Mouse (Mus musculus): ENCODE data around the gene Nmb. TPM values are rescaled to one million over a fixed set of nuclear protein-coding genes. Genes with fewer than 3 reads are reported as not detected.
A peak's percentile ranks its signal among the peaks of the same experiment; 100 is the strongest.
"Not testable (repeated sequence)": the region's sequence is repeated elsewhere in the genome, so short reads cannot be mapped to it uniquely, and the experiment has no call there.

Nmb gene
- 7.0 and 7.4 TPM in 2 replicates for polyA plus RNA-seq (2016; fragmentation: Nextera tagmentation; extraction: Ambion mirVana)

GRCm38 (mm10) chr7:80904921-80905515, at the start of gene Nmb:
Gene Nmb (minus strand): TSS chr7:80905076.
- H3K36me3 ChIP-seq (replicated peaks): peaks cover 54% of the 10 kb centered on the region
- peak; percentile 73 for DNase-seq (ENCODE audit: low spot score)
- WGBS: 4% methylated on average over 19 of the region's 19 CpGs
- H3K9me3 ChIP-seq: no peaks in the 10 kb centered on the region
- peak within 1 kb of the TSS; percentile 61 for H3K27ac ChIP-seq (replicated peaks)
- H3K4me1 ChIP-seq: peaks cover 29% of the 10 kb centered on the region
- peak within 1 kb of the TSS; percentile 66 for H3K4me3 ChIP-seq
- H3K27me3 ChIP-seq (replicated peaks; ENCODE audit: low read depth, poor library complexity, severe bottlenecking): no peaks in the 10 kb centered on the region

- 86% methylated on average over 2 of the region's 2 CpGs for WGBS
- Histone ChIP-seq H3K9me3 (no peaks in the 10 kb centered on the region), H3K4me1 (no peaks in the 10 kb centered on the region), H3K36me3 (replicated peaks) (no peaks in the 10 kb centered on the region), H3K27ac (replicated peaks) (no peak overlapping the region), H3K4me3 (no peak overlapping the region), H3K27me3 (replicated peaks; ENCODE audit: low read depth, poor library complexity, severe bottlenecking) (no peaks in the 10 kb centered on the region)
- no peak for DNase-seq (ENCODE audit: low spot score)
Observed at GRCm38 (mm10) chr7:80954251-80954650, 49.4 kb upstream of the Nmb start.

- Histone ChIP-seq H3K9me3 (no peaks in the 10 kb centered on the region), H3K36me3 (replicated peaks) (no peaks in the 10 kb centered on the region), H3K27me3 (replicated peaks; ENCODE audit: low read depth, poor library complexity, severe bottlenecking) (no peaks in the 10 kb centered on the region), H3K4me3 (no peak overlapping the region), H3K27ac (replicated peaks) (no peak overlapping the region), H3K4me1 (peaks cover 5% of the 10 kb centered on the region; the same call in 1 of the 2 replicates)
- DNase-seq (ENCODE audit: low spot score): no peak
- WGBS: 70% methylated on average over 3 of the region's 3 CpGs
Observed at GRCm38 (mm10) chr7:80952140-80952539, 47.3 kb upstream of the Nmb start.

GRCm38 (mm10) chr7:80951461-80951860, 46.6 kb upstream of the Nmb start:
- peaks cover 8% of the 10 kb centered on the region for H3K4me1 ChIP-seq
- no peak for DNase-seq (ENCODE audit: low spot score)
- H3K9me3 ChIP-seq: no peaks in the 10 kb centered on the region
- H3K36me3 ChIP-seq (replicated peaks): no peaks in the 10 kb centered on the region
- no peaks in the 10 kb centered on the region for H3K27me3 ChIP-seq (replicated peaks; ENCODE audit: low read depth, poor library complexity, severe bottlenecking)
- H3K4me3 ChIP-seq: no peak overlapping the region
- no peak overlapping the region for H3K27ac ChIP-seq (replicated peaks)
- WGBS: 90% methylated on average over 4 of the region's 4 CpGs

- H3K4me1 ChIP-seq: peaks cover 21% of the 10 kb centered on the region
- WGBS: 3% methylated on average over 44 of the region's 44 CpGs
- no peaks in the 10 kb centered on the region for H3K27me3 ChIP-seq (replicated peaks; ENCODE audit: low read depth, poor library complexity, severe bottlenecking)
Observed at GRCm38 (mm10) chr7:80947445-80948350, 42.8 kb upstream of the Nmb start, which contains the start of gene Sec11a. Gene Sec11a (minus strand): TSS chr7:80947780.

GRCm38 (mm10) chr7:80939808-80940207, 34.9 kb upstream of the Nmb start:
- no peaks in the 10 kb centered on the region for H3K27me3 ChIP-seq (replicated peaks; ENCODE audit: low read depth, poor library complexity, severe bottlenecking)
- no peak for DNase-seq (ENCODE audit: low spot score)
- H3K27ac ChIP-seq (replicated peaks): no peak overlapping the region
- no peaks in the 10 kb centered on the region for H3K4me1 ChIP-seq
- WGBS: 93% methylated on average over 4 of the region's 4 CpGs
- peaks cover 45% of the 10 kb centered on the region for H3K36me3 ChIP-seq (replicated peaks)
- no peak overlapping the region for H3K4me3 ChIP-seq
- H3K9me3 ChIP-seq: no peaks in the 10 kb centered on the region

More at GRCm38 (mm10) chr7:80947445-80948350, 42.8 kb upstream of the Nmb start, which contains the start of gene Sec11a:
- Histone ChIP-seq H3K9me3 (no peaks in the 10 kb centered on the region), H3K4me3 (peak within 1 kb of the TSS; percentile 79), H3K36me3 (replicated peaks) (peaks cover 22% of the 10 kb centered on the region), H3K27ac (replicated peaks) (peak within 1 kb of the TSS; percentile 98)
- DNase-seq (ENCODE audit: low spot score): peak; percentile 93

GRCm38 (mm10) chr7:80937304-80937666, 32.4 kb upstream of the Nmb start:
- not testable (repeated sequence) for H3K4me1 ChIP-seq

GRCm38 (mm10) chr7:80936617-80937303, 31.9 kb upstream of the Nmb start:
- peaks cover 57% of the 10 kb centered on the region for H3K36me3 ChIP-seq (replicated peaks)
- DNase-seq (ENCODE audit: low spot score); H3K4me1 ChIP-seq; H3K27ac ChIP-seq (replicated peaks); H3K27me3 ChIP-seq (replicated peaks; ENCODE audit: low read depth, poor library complexity, severe bottlenecking); H3K4me3 ChIP-seq; H3K9me3 ChIP-seq: not testable (repeated sequence)
- 88% methylated on average over 7 of the region's 7 CpGs for WGBS

More at GRCm38 (mm10) chr7:80937304-80937666, 32.4 kb upstream of the Nmb start:
- peaks cover 55% of the 10 kb centered on the region for H3K36me3 ChIP-seq (replicated peaks)
- not testable (repeated sequence) for H3K27me3 ChIP-seq (replicated peaks; ENCODE audit: low read depth, poor library complexity, severe bottlenecking); DNase-seq (ENCODE audit: low spot score); H3K9me3 ChIP-seq; H3K4me3 ChIP-seq; H3K27ac ChIP-seq (replicated peaks)

GRCm38 (mm10) chr7:80935834-80936233, 31.0 kb upstream of the Nmb start:
- WGBS: 97% methylated on average over 1 of the region's 1 CpGs
- DNase-seq (ENCODE audit: low spot score): no peak
- peaks cover 63% of the 10 kb centered on the region for H3K36me3 ChIP-seq (replicated peaks)

GRCm38 (mm10) chr7:80932777-80933176, 27.9 kb upstream of the Nmb start:
- WGBS: 90% methylated on average over 1 of the region's 1 CpGs
- H3K27ac ChIP-seq (replicated peaks): no peak overlapping the region
- peaks cover 70% of the 10 kb centered on the region for H3K36me3 ChIP-seq (replicated peaks)
- no peaks in the 10 kb centered on the region for H3K27me3 ChIP-seq (replicated peaks; ENCODE audit: low read depth, poor library complexity, severe bottlenecking)
- DNase-seq (ENCODE audit: low spot score): no peak
- no peaks in the 10 kb centered on the region for H3K9me3 ChIP-seq
- no peak overlapping the region for H3K4me3 ChIP-seq
- H3K4me1 ChIP-seq: no peaks in the 10 kb centered on the region

More at GRCm38 (mm10) chr7:80935834-80936233, 31.0 kb upstream of the Nmb start:
- Histone ChIP-seq H3K4me3 (no peak overlapping the region), H3K27me3 (replicated peaks; ENCODE audit: low read depth, poor library complexity, severe bottlenecking) (no peaks in the 10 kb centered on the region), H3K27ac (replicated peaks) (no peak overlapping the region), H3K9me3 (no peaks in the 10 kb centered on the region), H3K4me1 (no peaks in the 10 kb centered on the region)

- DNase-seq (ENCODE audit: low spot score): no peak
- Histone ChIP-seq H3K4me3 (no peak overlapping the region), H3K9me3 (no peaks in the 10 kb centered on the region), H3K36me3 (replicated peaks) (peaks cover 81% of the 10 kb centered on the region), H3K27me3 (replicated peaks; ENCODE audit: low read depth, poor library complexity, severe bottlenecking) (no peaks in the 10 kb centered on the region), H3K27ac (replicated peaks) (no peak overlapping the region), H3K4me1 (no peaks in the 10 kb centered on the region)
- 93% methylated on average over 8 of the region's 8 CpGs for WGBS
Observed at GRCm38 (mm10) chr7:80931618-80932207, 26.8 kb upstream of the Nmb start.

- Histone ChIP-seq H3K36me3 (replicated peaks) (peaks cover 94% of the 10 kb centered on the region), H3K9me3 (no peaks in the 10 kb centered on the region), H3K27me3 (replicated peaks; ENCODE audit: low read depth, poor library complexity, severe bottlenecking) (no peaks in the 10 kb centered on the region), H3K27ac (replicated peaks) (no peak overlapping the region), H3K4me1 (no peaks in the 10 kb centered on the region), H3K4me3 (no peak overlapping the region)
- no peak for DNase-seq (ENCODE audit: low spot score)
- 94% methylated on average over 2 of the region's 2 CpGs for WGBS
Observed at GRCm38 (mm10) chr7:80923165-80923564, 18.3 kb upstream of the Nmb start.
